Mouse (Mus musculus): ENCODE data around the gene Tomm40l.

Gene Tomm40l

DNA sequence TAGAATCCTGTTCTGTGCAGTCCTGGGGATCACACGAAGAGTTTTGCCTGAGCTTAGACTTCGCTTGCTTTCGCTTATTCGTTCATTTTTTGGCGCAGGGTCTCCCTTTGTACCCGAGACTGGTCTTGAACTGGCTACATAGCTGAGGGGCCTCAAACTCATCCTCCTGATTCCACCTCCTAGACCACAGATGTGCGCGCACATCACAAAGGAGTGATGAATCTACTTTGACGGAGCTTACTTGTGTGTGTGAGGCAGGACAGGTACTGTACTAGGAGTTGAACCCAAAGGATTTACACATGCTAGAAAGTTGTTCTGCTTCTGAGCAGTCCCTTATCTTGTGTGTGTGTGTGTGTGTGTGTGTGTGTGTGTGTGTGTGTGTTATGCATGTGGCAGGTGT lies 31.5 kb downstream of the Tomm40l start:
- no peak for DNase-seq

DNA sequence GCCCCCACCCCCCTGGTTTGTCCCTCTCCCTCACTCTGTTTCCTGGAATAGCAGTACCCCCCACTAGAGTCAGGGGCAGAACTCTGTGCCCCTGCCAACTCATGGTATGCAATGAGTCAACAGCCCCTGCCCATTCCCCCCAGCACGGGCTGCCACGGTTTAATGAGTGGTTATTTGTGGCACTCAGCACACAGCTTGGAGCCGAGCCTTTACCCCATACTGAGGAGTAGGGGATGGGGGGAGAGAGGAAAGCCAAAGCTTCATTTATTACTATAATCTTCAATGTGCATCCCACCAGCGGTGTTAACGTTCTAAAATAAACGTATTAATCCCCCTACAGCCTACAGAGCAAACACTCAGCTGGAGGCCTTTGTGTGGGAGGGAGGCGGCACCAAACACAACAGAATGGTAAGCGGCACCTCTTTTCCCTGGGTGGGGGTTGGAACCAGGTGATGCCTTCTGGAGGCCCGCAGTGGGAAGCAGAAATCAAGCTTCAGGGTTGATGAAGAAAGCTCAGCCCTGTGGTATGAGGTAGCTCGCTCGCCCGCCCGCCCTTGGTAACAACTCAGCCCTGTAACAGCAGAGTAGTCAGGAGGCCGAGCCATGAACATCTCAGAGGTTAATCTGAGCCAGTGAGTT lies 32.7 kb downstream of the Tomm40l start:
- peak; percentile 19 for DNase-seq

DNA sequence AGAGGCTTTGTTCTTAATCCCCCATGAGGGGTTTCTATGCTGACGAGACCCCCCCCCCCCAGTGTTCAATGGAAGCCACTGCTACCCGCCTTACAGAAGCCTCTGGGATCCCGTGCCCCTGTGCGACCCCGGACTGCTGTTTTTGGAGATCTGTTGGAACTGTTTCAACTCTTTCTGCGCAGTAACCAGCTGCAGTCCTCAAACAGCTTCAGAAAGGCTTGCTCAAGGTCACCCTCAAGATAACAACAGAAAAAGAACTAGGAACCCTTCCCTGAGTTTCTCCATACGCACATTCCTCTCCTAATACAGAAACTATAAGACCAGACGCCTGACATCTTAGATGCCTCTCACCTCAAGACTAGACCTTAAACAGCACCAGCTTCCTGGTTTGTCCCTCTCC lies 33.3 kb downstream of the Tomm40l start:
- DNase-seq = no peak

DNA sequence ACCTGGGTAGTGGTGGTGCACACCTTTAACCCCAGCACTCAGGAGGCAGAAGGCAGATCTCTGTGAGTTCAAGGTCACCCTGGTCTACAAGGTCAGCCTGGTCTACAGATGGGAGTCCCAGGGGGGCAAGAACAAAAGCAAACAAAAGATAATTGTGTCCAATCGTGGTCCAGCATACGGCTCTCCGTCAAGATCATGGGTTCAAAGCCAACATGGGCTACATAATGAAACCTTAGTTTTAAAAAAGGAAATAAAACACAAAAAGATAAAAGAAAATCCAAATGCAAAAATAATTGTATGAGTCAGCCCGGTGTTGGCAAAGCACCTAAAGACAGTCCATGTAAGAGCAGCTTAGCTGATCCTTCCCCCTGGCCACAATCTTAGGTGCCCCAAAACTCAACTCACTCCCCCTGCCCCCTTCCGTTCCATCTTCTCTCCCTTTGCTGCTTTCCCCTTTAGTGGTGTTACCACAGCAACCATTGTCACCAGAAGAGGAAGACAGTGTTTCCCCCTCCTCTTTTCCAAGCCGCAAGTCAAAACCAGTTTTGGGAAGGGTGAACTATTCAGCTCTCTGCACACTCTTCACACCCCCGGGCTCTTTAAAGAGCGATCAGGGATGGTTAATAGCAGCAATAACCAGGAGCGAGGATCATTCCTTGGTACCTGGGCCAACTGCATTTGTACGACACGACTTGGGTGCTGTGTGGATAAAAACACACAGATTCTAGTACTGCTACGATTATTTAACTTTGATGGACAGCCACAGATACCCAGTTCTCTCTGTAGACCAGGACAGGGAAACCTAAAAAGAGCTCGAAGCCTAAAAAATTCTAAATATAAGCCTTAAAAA lies 34.2 kb downstream of the Tomm40l start:
- no peak for DNase-seq

DNA sequence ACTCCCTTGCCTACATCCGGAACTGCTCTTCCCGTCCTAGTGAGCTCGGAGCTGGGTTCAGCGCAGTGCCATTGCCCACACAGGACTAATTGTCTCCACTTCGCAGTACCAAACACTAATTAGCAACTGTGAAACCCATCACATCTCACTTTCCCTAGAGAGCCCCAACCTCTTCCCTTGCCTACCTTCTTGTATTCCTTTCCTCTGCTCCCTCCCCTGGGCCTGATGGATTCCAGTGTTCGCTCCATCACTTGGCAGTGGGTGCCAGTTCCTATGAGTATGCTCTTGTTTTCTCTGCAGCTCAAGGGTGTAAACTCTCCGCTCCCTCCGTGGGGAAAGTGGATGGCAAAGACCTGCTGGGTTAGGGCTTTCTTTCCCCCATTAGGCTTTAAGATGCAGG lies 36.7 kb downstream of the Tomm40l start:
- no peak for DNase-seq

DNA sequence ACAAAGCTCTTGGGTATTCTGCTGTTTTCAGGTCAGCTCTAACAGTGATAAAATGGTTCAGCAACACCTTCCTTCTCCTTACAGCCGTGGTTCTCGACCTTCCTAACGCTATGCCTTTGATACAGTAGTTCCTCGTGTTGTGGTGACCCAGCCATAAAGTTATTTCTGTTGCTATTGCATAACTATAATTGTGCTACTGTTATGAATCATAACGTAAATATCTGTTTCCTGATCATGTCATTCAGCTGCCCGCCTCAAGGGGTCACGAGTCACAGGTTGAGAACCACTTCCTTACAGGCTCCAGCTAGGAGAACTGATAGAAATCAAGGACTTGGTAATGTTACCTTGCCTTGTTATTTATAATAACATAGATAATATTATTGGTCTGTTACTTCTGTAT lies 38.0 kb downstream of the Tomm40l start:
- no peak for DNase-seq

DNA sequence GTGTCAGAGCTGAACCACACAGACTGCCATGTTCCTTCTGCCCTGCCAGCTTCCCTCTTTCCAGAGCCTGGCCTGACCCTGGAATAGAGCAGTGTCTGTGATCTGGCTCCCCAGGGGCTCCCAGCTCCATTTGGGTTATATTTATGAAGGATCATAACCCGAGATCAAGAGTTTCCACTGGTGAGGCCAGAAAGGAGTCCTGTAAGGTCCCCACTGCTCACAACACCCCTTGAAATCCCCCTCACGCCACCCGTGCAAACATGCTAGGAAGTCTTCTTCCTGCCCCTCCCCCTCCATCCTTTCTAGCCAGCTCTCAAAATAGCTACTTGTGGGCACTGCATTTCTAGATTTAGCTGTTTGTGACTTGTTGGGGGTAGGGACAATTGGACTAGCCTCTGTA lies 38.7 kb downstream of the Tomm40l start:
- DNase-seq = no peak

DNA sequence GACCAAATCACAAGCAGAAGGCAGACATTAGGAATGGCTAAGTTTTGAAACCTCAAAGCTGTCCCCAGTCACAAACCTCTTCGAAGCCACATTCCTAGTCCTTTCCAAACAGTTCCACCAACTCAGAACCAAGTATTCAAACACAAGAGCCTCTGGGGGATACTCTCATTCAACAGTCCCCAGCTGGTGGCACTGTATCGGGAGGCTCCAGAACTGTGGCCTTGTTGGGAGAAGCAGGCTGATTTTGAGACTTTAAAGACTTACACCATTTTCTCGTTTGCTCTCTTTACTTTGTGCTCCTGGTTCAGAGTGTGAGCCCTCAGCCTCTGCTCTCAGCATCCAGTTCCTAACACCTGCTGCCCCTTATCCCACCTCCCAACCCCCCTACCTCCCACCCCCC lies 39.3 kb downstream of the Tomm40l start:
- DNase-seq = no peak

- no peak for DNase-seq
Measured at GRCm38 (mm10) chr1:171179487-171180171, 42.7 kb downstream of the Tomm40l start.

- peak; percentile 39 for DNase-seq
Measured at GRCm38 (mm10) chr1:171172779-171173178, 49.5 kb downstream of the Tomm40l start.

DNA sequence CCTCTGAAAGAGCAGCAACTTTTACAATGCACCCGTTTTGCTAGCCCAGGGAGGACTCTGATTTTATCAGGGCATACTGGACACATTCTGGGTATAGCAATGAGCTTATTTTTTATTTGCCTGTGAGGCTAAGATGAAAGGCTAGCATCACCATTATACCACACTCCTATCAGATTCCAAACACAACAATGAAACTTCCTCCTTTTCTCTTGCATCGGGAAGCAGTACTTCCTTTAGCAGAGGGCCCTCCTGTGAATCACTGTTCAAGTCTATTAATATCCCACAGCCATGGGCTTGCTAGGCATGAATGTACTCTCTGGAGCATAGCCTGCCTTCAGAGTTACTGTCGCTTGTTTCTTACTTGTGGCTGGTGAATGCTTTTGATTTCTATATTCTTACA lies 51.2 kb downstream of the Tomm40l start:
- DNase-seq = no peak

GRCm38 (mm10) chr1:171169913-171170312 lies 52.4 kb downstream of the Tomm40l start:
- no peak for DNase-seq

DNA sequence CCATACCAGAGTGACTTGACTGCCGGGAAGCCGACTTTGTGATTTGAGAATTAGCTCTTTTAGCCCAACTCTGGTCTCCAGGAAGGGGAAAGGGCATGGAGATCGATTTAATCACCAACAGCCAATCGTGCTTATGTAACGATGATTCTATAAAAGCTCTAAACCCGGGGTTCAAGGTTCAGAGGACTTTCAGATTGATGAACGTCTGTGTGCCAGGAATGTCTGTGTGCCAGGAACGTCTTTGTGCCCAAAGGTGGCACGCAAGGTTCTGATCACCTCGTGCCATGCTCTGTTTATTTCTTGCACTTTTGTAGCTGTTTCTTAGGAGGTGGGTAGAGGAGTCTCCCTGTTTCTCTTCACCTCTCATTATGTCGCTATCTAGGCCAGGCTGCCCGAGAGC lies 53.4 kb downstream of the Tomm40l start:
- DNase-seq = no peak

Data from right cerebral cortex, adult 18-20 months (tissue).